ENCODE assay signal across 8 mouse cellular contexts in the genomic region with DNA sequence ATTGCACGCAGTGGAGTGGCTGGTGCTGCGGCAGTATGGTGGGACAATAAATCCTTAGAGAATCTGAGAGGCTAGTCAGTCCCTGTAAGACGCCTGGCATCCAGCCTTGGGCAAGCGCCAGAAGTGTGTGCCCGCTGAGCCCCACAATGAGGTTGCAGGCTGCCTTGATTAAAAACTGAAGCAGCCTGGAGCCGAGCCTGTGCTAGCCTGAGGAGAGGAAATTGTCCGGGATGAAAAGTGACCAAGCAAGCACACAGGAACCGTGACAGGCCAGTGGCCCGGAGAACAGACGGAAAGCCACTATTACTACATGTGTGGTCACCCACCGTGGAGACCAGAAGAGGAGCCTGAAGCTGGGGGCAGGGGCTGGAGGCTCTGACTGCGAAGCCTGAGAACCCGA. TPM values are rescaled to one million over a fixed set of nuclear protein-coding genes. Genes with fewer than 3 reads are reported as not detected.
DNase-seq lines count a peak whose midpoint lies in the region; ATAC-seq and TF ChIP-seq lines count a peak whose summit lies in the region.

No protein-coding gene starts in this region.

- TF ChIP-seq CTCF in liver, postnatal 0 days (IDR thresholded peaks at IDR 0.05; ENCODE audit: low read depth), result no peak

- H3K4me1 ChIP-seq in kidney, embryonic 15.5 days, result peaks cover 23% of the 10 kb centered on the region
- peaks cover 18% of the 10 kb centered on the region for H3K4me1 ChIP-seq in embryonic facial prominence, embryonic 14.5 days (ENCODE audit: control insufficient read depth, insufficient read depth, low read length)
- H3K4me1 ChIP-seq in liver, postnatal 0 days (ENCODE audit: insufficient read depth), result peaks cover 4% of the 10 kb centered on the region

- no peak for DNase-seq in kidney, adult 11 months
- peak; percentile 77 to 78 for DNase-seq in adrenal gland, postnatal 36 days
- peak; percentile 78 for DNase-seq in embryonic facial prominence, embryonic 14.5 days (ENCODE audit: low spot score)
- DNase-seq in layer of hippocampus, postnatal 10 days (ENCODE audit: low spot score in 2 of 2), result peak; percentile 72 to 80
- no peak for DNase-seq in liver
- no peak for DNase-seq in liver, postnatal 0 days
- DNase-seq in urinary bladder, adult 2 months (ENCODE audit: low spot score), result no peak

- peak; percentile 74 for ATAC-seq in kidney, embryonic 15.5 days (replicated peaks; ENCODE audit: low FRiP score)
- peak; percentile 59 for ATAC-seq in embryonic facial prominence, embryonic 14.5 days (ENCODE audit: low read depth)
- ATAC-seq in liver, postnatal 0 days, result no peak

- no peak overlapping the region for H3K9ac ChIP-seq in kidney, embryonic 15.5 days
- no peak overlapping the region for H3K9ac ChIP-seq in embryonic facial prominence, embryonic 14.5 days (ENCODE audit: low read depth, low read length)
- no peak overlapping the region for H3K9ac ChIP-seq in liver, postnatal 0 days (replicated peaks)

- H3K4me2 ChIP-seq in kidney, embryonic 15.5 days, result 0 out of 2 replicates have a peak overlapping the region, but pooled peaks have one; percentile 9
- peak overlapping the region; percentile 4; the same call in 1 of the 2 replicates for H3K4me2 ChIP-seq in embryonic facial prominence, embryonic 14.5 days (ENCODE audit: low read depth, low read length)
- no peak overlapping the region for H3K4me2 ChIP-seq in liver, postnatal 0 days (ENCODE audit: low read depth, low read length)

- no peak overlapping the region for H3K4me3 ChIP-seq in kidney, embryonic 15.5 days (replicated peaks)
- no peak overlapping the region for H3K4me3 ChIP-seq in embryonic facial prominence, embryonic 14.5 days (ENCODE audit: low read depth, low read length)
- no peak overlapping the region for H3K4me3 ChIP-seq in liver, postnatal 0 days (ENCODE audit: low read depth, low read length)

- H3K27me3 ChIP-seq in kidney, embryonic 15.5 days, result no peaks in the 10 kb centered on the region
- no peaks in the 10 kb centered on the region for H3K27me3 ChIP-seq in embryonic facial prominence, embryonic 14.5 days (replicated peaks; ENCODE audit: control insufficient read depth, insufficient read depth, low read length)
- no peaks in the 10 kb centered on the region for H3K27me3 ChIP-seq in liver, postnatal 0 days (ENCODE audit: insufficient read depth, low read length)

- no peaks in the 10 kb centered on the region for H3K9me3 ChIP-seq in kidney, embryonic 15.5 days (replicated peaks)
- H3K9me3 ChIP-seq in embryonic facial prominence, embryonic 14.5 days (ENCODE audit: control insufficient read depth, low read length), result no peaks in the 10 kb centered on the region
- H3K9me3 ChIP-seq in liver, postnatal 0 days (ENCODE audit: low read length), result no peaks in the 10 kb centered on the region

- 41% methylated on average over 13 of the region's 13 CpGs for WGBS in kidney, embryonic 15.5 days
- 39% methylated on average over 13 of the region's 13 CpGs for WGBS in embryonic facial prominence, embryonic 14.5 days
- 80% methylated on average over 13 of the region's 13 CpGs for WGBS in liver, postnatal 0 days (ENCODE audit: insufficient replicate concordance)

- H3K27ac ChIP-seq in kidney, embryonic 15.5 days, result peak overlapping the region; percentile 88
- peak overlapping the region; percentile 78 for H3K27ac ChIP-seq in embryonic facial prominence, embryonic 14.5 days (replicated peaks; ENCODE audit: low read depth, low read length)
- H3K27ac ChIP-seq in liver, postnatal 0 days (ENCODE audit: low read depth), result no peak overlapping the region

- peaks cover 25% of the 10 kb centered on the region for H3K36me3 ChIP-seq in kidney, embryonic 15.5 days
- H3K36me3 ChIP-seq in embryonic facial prominence, embryonic 14.5 days (ENCODE audit: control insufficient read depth, insufficient read depth, low read length), result peaks cover 18% of the 10 kb centered on the region
- H3K36me3 ChIP-seq in liver, postnatal 0 days (replicated peaks; ENCODE audit: insufficient read depth, low read length), result peaks cover 5% of the 10 kb centered on the region

- no peak for TF ChIP-seq EP300 in liver, postnatal 0 days (IDR thresholded peaks at IDR 0.05; ENCODE audit: low read depth)

RNA-seq across cellular contexts. Expression of gene Cmtm7, which starts 14.6 kb away (rescaled TPM):
- 102 TPM in 2 replicates for polyA plus RNA-seq in kidney, embryonic 15.5 days (2015; fragmentation: Nextera tagmentation; extraction: Ambion mirVana)
- total RNA-seq in adrenal gland, postnatal 36 days (2021), result 10 to 100 TPM; 29.2 to 39.2 TPM
- polyA plus RNA-seq in embryonic facial prominence, embryonic 14.5 days (2014; fragmentation: Nextera tagmentation; extraction: Ambion mirVana), result 103 and 105 TPM in 2 replicates
- total RNA-seq in layer of hippocampus, postnatal 10 days (2021), result 1 to 10 TPM; 5.4 to 6.5 TPM
- 57.7 and 58.2 TPM in 2 replicates for polyA plus RNA-seq in liver, postnatal 0 days (2015; fragmentation: Nextera tagmentation; extraction: Ambion mirVana)
- 51.0 and 56.9 TPM in 2 replicates for polyA plus RNA-seq in urinary bladder, adult 2 months (2012; rRNA removed)

RNA-seq across cellular contexts. Expression of gene Cmtm6, which starts 36.1 kb away (rescaled TPM):
- polyA plus RNA-seq in kidney, embryonic 15.5 days (2015; fragmentation: Nextera tagmentation; extraction: Ambion mirVana), result 56.3 and 57.6 TPM in 2 replicates
- total RNA-seq in adrenal gland, postnatal 36 days (2021), result 100 to 1,000 TPM in 1 of 2 experiments, 10 to 100 TPM in 1; 71.3 to 102 TPM
- polyA plus RNA-seq in embryonic facial prominence, embryonic 14.5 days (2014; fragmentation: Nextera tagmentation; extraction: Ambion mirVana), result 44.3 and 45.7 TPM in 2 replicates
- 10 to 100 TPM; 26.3 to 30.5 TPM for total RNA-seq in layer of hippocampus, postnatal 10 days (2021)
- 27.7 and 30.1 TPM in 2 replicates for polyA plus RNA-seq in liver, postnatal 0 days (2015; fragmentation: Nextera tagmentation; extraction: Ambion mirVana)
- 40.3 and 41.4 TPM in 2 replicates for polyA plus RNA-seq in urinary bladder, adult 2 months (2012; rRNA removed)

Comparison
In these comparisons a context has a peak if more than half of its experiments do, and no peak if none do; other contexts are left out.
1. DNase-seq: peak in adrenal gland, postnatal 36 days (2 of 2), embryonic facial prominence, embryonic 14.5 days (single experiment) and layer of hippocampus, postnatal 10 days (2 of 2); none in kidney, adult 11 months (single experiment), liver (single experiment), liver, postnatal 0 days (single experiment) and urinary bladder, adult 2 months (single experiment).